Mouse (Mus musculus): Measurements from ENCODE around the gene Thbs3. TPM values are rescaled to one million over a fixed set of nuclear protein-coding genes. Genes with fewer than 3 reads are reported as not detected.

The Thbs3 gene
- polyA plus RNA-seq, 1 experiment from 2014 or later: 38.8 TPM

DNA sequence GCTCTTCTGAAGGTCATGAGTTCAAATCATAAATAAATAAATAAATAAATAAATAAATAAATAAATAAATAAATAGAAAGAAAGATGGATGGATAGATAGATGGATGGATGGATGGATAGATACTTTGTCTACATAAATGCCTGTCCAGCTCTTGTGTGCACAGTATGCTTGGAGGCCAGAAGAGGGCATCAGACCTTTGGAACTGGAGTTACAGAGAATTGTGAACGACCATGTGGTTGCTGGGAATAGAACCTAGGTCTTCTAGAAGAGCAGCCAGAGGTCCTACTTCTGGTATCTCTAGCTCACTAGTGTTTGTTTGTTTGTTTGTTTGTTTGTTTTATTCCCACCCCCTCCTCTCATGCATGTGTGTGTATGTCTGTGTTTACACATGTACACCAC lies 21.6 kb upstream of the Thbs3 start:
- no peak for ATAC-seq (ENCODE audit: insufficient read depth, low FRiP score)
- no peak overlapping the region for H3K4me2 ChIP-seq (ENCODE audit: low read depth, low read length)
- H3K4me1 ChIP-seq (ENCODE audit: control insufficient read depth, insufficient read depth, low read length): peaks cover 8% of the 10 kb centered on the region
- no peaks in the 10 kb centered on the region for H3K9me3 ChIP-seq (replicated peaks; ENCODE audit: control insufficient read depth, low read length)
- H3K36me3 ChIP-seq (ENCODE audit: control insufficient read depth, insufficient read depth, low read length): no peaks in the 10 kb centered on the region
- no peak overlapping the region for H3K4me3 ChIP-seq (replicated peaks; ENCODE audit: low read length)
- H3K27ac ChIP-seq (ENCODE audit: low read length): no peak overlapping the region
- WGBS: 61% methylated on average over 1 of the region's 1 CpGs
- no peaks in the 10 kb centered on the region for H3K27me3 ChIP-seq (ENCODE audit: control insufficient read depth, insufficient read depth, low read length)
- no peak overlapping the region for H3K9ac ChIP-seq (ENCODE audit: low read length)

DNA sequence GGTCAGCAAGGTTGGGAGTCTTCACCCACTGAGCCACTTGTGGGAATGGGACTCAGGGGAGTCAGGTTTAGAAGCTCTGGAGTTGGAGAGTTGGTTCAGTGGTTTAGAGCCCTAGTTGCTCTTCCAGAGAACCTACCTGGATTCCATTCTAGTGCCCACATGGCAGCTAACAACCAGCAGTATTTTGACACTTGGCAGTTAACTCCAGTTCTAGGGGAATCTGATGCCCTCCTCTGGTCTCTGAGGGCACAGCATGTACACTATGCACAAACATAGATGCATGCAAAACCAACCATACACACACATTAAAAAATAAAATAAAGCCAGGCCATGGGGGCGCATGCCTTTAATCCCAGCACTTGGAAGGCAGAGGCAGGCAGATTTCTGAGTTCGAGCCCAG lies 21.1 kb upstream of the Thbs3 start:
- no peak for ATAC-seq (ENCODE audit: insufficient read depth, low FRiP score)
- Histone ChIP-seq H3K9ac (ENCODE audit: low read length) (no peak overlapping the region), H3K4me2 (ENCODE audit: low read depth, low read length) (no peak overlapping the region), H3K27me3 (ENCODE audit: control insufficient read depth, insufficient read depth, low read length) (no peaks in the 10 kb centered on the region), H3K9me3 (replicated peaks; ENCODE audit: control insufficient read depth, low read length) (no peaks in the 10 kb centered on the region), H3K36me3 (ENCODE audit: control insufficient read depth, insufficient read depth, low read length) (no peaks in the 10 kb centered on the region), H3K4me1 (ENCODE audit: control insufficient read depth, insufficient read depth, low read length) (peaks cover 8% of the 10 kb centered on the region), H3K27ac (ENCODE audit: low read length) (no peak overlapping the region), H3K4me3 (replicated peaks; ENCODE audit: low read length) (no peak overlapping the region)
- 95% methylated on average over 2 of the region's 2 CpGs for WGBS

DNA sequence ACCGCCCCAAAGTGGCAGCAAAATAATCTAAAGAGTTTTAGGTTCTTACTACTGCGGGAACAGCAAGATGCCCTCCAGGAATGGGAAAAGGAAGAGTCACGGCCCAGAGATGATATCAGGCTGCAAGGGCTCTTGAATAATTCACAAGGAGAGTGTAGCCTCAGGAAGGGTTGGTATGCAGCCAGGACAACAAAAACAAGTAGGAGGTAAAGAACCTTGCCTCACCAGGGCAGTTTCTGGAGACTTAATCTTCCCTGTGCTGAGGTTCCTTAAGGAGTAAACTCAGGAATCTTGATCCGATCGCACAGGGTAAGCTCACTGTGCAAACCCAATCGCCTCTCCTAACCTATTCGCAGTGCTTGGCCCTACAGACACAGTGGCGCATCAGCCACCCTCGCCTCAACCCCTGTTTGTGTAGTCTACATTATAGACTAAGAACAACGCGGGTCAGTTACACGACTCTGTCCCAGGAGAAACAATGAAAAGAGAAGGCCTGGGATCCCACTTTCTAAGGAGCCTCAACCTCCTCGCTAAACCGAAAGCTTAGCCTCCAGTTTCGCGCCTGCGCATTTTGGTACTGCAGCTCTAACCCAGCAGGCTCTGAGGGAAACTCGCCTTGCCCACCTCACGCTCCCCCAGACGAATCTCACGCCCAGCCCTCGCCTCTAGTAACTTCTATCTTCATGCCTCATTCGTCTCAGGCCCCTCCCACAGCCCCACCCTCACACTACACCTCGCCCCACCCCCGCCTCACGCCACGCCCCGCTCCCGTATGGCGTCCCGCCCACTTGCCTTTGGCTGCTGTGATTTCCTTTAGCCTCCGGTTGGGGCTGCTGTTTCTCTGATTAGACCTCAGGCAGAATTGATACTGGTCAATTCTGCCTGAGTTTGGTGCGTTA lies 18.8 kb upstream of the Thbs3 start:
- Histone ChIP-seq H3K27me3 (ENCODE audit: control insufficient read depth, insufficient read depth, low read length) (no peaks in the 10 kb centered on the region), H3K9me3 (replicated peaks; ENCODE audit: control insufficient read depth, low read length) (no peaks in the 10 kb centered on the region), H3K36me3 (ENCODE audit: control insufficient read depth, insufficient read depth, low read length) (no peaks in the 10 kb centered on the region), H3K4me1 (ENCODE audit: control insufficient read depth, insufficient read depth, low read length) (peaks cover 8% of the 10 kb centered on the region), H3K9ac (ENCODE audit: low read length) (peak overlapping the region; percentile 78), H3K27ac (ENCODE audit: low read length) (peak overlapping the region; percentile 77), H3K4me3 (replicated peaks; ENCODE audit: low read length) (peak overlapping the region; percentile 49), H3K4me2 (ENCODE audit: low read depth, low read length) (peak overlapping the region; percentile 66)
- peak; percentile 99 for ATAC-seq (ENCODE audit: insufficient read depth, low FRiP score)
- 7% methylated on average over 33 of the region's 33 CpGs for WGBS

DNA sequence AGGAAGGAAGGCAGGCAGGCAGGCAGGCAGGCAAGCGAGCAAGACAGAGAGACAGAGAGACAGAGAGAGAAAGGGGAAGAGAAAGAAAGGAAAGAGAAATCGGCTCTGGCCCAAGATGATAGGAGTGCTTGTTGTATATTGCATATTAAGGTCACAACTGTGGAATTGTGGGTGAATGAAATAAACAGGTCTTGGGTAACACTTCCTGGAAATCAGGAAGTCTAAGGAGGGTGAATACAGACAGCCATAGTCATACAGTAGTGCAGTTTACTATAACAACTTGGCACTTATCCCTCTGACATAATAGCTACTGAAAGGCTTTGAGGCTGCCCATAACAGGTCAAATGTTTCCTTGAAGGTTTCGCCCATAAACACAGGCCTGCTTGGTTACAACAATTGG lies 15.1 kb upstream of the Thbs3 start:
- H3K36me3 ChIP-seq (ENCODE audit: control insufficient read depth, insufficient read depth, low read length): no peaks in the 10 kb centered on the region
- ATAC-seq (ENCODE audit: insufficient read depth, low FRiP score): no peak
- H3K9ac ChIP-seq (ENCODE audit: low read length): no peak overlapping the region
- H3K9me3 ChIP-seq (replicated peaks; ENCODE audit: control insufficient read depth, low read length): no peaks in the 10 kb centered on the region
- no peak overlapping the region for H3K4me2 ChIP-seq (ENCODE audit: low read depth, low read length)
- 76% methylated on average over 3 of the region's 3 CpGs for WGBS
- H3K27me3 ChIP-seq (ENCODE audit: control insufficient read depth, insufficient read depth, low read length): no peaks in the 10 kb centered on the region
- H3K4me1 ChIP-seq (ENCODE audit: control insufficient read depth, insufficient read depth, low read length): peaks cover 12% of the 10 kb centered on the region
- H3K27ac ChIP-seq (ENCODE audit: low read length): no peak overlapping the region
- H3K4me3 ChIP-seq (replicated peaks; ENCODE audit: low read length): no peak overlapping the region

DNA sequence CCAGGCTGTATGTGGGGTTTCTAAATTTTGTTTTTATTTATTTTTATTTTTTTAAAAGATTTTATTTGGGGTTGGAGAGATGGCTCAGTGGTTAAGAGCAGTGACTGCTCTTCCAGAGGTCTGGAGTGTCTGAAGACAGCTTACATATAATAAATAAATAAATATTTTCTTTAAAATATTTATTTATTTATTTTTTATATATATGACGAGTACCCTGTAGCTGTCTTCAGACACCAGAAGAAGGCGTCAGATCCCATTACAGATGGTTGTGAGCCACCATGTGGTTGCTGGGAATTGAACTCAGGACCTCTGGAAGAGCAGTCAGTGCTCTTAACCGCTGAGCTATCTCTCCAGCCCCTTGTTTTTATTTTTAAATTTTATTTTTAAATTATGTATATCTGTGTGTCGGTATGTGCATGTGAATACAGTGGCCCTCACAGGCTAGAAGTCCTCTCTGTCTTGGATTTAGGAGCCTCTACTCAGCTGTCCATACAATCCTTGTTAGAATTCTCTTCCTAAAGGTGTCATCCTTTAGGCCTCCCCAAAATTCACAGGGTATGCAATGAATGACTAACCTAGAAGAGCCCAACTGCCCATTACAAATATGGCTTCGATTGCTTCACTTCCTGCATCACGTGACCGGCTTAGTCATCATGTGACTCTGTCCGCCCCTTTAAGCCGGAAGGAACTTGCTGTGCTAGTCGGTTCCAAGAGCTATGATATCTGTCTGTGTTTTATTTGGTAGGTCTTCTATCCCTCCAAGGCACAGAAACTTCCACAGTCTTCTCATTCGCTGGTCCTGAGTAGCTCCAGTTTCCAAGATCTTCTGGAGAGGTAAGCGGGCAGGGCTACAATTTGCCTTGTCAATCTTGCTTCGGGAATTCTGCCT lies 12.5 kb upstream of the Thbs3 start, which contains the start of gene Gba:
TSS of gene Gba (plus strand) at position 676 of the 889 bp plus-strand sequence.
- Histone ChIP-seq H3K27ac (ENCODE audit: low read length) (peak within 1 kb of the TSS; percentile 43; the same call in 1 of the 2 replicates), H3K27me3 (ENCODE audit: control insufficient read depth, insufficient read depth, low read length) (no peaks in the 10 kb centered on the region)
- peak; percentile 90 for ATAC-seq (ENCODE audit: insufficient read depth, low FRiP score)

DNA sequence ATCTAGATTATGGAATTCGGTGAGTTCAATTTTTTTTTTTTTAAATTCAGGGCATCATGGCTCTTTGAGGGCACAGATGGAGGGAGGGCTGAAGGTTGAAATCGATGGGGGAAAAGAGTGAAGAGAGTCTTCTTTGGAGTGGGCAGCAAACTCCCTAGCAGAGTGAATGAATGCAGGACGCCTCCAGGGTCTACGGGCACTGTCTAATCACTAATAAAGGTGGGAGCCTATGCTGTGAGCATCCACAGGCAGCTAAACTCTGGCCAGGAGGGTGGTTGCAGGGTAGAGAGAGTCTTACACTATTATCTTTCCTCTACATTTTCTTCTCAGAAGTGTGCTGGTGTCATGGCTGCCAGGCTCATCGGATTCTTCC lies 11.9 kb upstream of the Thbs3 start:
- 37% methylated on average over 5 of the region's 5 CpGs for WGBS
- Histone ChIP-seq H3K4me1 (ENCODE audit: control insufficient read depth, insufficient read depth, low read length) (peaks cover 4% of the 10 kb centered on the region; the same call in 1 of the 2 replicates), H3K27ac (ENCODE audit: low read length) (peak overlapping the region; percentile 43; the same call in 1 of the 2 replicates)

More for the DNA sequence above, 12.5 kb upstream of the Thbs3 start, which contains the start of gene Gba:
- peak within 1 kb of the TSS; percentile 65 for H3K4me3 ChIP-seq (replicated peaks; ENCODE audit: low read length)
- no peaks in the 10 kb centered on the region for H3K9me3 ChIP-seq (replicated peaks; ENCODE audit: control insufficient read depth, low read length)
- peaks cover 4% of the 10 kb centered on the region; the same call in 1 of the 2 replicates for H3K4me1 ChIP-seq (ENCODE audit: control insufficient read depth, insufficient read depth, low read length)
- peak within 1 kb of the TSS; percentile 71 for H3K4me2 ChIP-seq (ENCODE audit: low read depth, low read length)
- 0 out of 2 replicates have a peak, but pooled peaks cover 3% of the 10 kb centered on the region for H3K36me3 ChIP-seq (ENCODE audit: control insufficient read depth, insufficient read depth, low read length)
- WGBS: 23% methylated on average over 13 of the region's 13 CpGs
- H3K9ac ChIP-seq (ENCODE audit: low read length): peak within 1 kb of the TSS; percentile 71

DNA sequence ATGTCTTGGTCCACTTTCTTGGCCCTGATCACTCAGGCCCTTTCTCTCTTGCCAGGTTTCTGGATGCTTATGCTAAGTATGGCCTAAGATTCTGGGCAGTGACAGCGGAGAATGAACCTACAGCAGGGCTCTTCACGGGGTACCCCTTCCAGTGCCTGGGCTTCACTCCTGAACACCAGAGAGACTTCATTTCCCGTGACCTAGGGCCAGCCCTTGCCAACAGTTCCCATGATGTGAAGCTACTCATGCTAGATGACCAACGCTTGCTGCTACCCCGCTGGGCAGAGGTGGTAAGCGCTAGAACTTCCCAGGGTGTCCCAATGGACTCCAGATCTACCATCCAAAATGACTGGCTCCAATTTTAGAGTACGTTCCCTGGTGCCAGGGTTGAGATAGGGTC lies 8.9 kb upstream of the Thbs3 start:
- Histone ChIP-seq H3K9me3 (replicated peaks; ENCODE audit: control insufficient read depth, low read length) (no peaks in the 10 kb centered on the region), H3K27ac (ENCODE audit: low read length) (no peak overlapping the region), H3K9ac (ENCODE audit: low read length) (no peak overlapping the region), H3K27me3 (ENCODE audit: control insufficient read depth, insufficient read depth, low read length) (no peaks in the 10 kb centered on the region), H3K4me1 (ENCODE audit: control insufficient read depth, insufficient read depth, low read length) (peaks cover 4% of the 10 kb centered on the region; the same call in 1 of the 2 replicates), H3K4me3 (replicated peaks; ENCODE audit: low read length) (no peak overlapping the region), H3K36me3 (ENCODE audit: control insufficient read depth, insufficient read depth, low read length) (peaks cover 10% of the 10 kb centered on the region), H3K4me2 (ENCODE audit: low read depth, low read length) (no peak overlapping the region)
- ATAC-seq (ENCODE audit: insufficient read depth, low FRiP score): no peak
- 91% methylated on average over 7 of the region's 7 CpGs for WGBS

More for the DNA sequence above, 11.9 kb upstream of the Thbs3 start:
- no peaks in the 10 kb centered on the region for H3K27me3 ChIP-seq (ENCODE audit: control insufficient read depth, insufficient read depth, low read length)
- peaks cover 9% of the 10 kb centered on the region for H3K36me3 ChIP-seq (ENCODE audit: control insufficient read depth, insufficient read depth, low read length)
- no peaks in the 10 kb centered on the region for H3K9me3 ChIP-seq (replicated peaks; ENCODE audit: control insufficient read depth, low read length)
- H3K4me3 ChIP-seq (replicated peaks; ENCODE audit: low read length): peak overlapping the region; percentile 65
- ATAC-seq (ENCODE audit: insufficient read depth, low FRiP score): no peak
- peak overlapping the region; percentile 71 for H3K4me2 ChIP-seq (ENCODE audit: low read depth, low read length)
- peak overlapping the region; percentile 71 for H3K9ac ChIP-seq (ENCODE audit: low read length)

DNA sequence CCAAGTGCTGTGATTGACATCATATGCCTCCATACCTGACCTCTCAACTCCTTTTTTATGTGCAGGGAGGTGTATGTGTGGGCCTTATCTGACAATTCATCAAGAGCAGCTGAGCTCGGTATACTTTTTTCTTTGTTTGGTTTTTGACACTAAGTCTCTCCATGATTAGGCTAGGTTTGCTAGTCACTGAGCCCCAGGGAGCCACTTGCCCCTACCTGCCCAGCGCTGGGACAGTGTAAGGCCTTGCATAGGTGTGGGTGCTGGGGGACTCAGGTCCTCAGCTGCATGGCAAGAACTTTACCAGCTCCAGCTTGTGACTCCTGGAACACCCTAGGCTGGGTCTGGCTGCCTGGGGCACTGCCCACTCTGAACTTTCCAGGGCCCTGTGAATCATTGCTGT lies 8.3 kb upstream of the Thbs3 start:
- 79% methylated on average over 2 of the region's 2 CpGs for WGBS
- Histone ChIP-seq H3K36me3 (ENCODE audit: control insufficient read depth, insufficient read depth, low read length) (peaks cover 10% of the 10 kb centered on the region), H3K4me1 (ENCODE audit: control insufficient read depth, insufficient read depth, low read length) (peaks cover 4% of the 10 kb centered on the region; the same call in 1 of the 2 replicates)

More for the DNA sequence above, 8.3 kb upstream of the Thbs3 start:
- no peaks in the 10 kb centered on the region for H3K27me3 ChIP-seq (ENCODE audit: control insufficient read depth, insufficient read depth, low read length)
- no peak for ATAC-seq (ENCODE audit: insufficient read depth, low FRiP score)
- no peaks in the 10 kb centered on the region for H3K9me3 ChIP-seq (replicated peaks; ENCODE audit: control insufficient read depth, low read length)
- no peak overlapping the region for H3K4me3 ChIP-seq (replicated peaks; ENCODE audit: low read length)
- no peak overlapping the region for H3K4me2 ChIP-seq (ENCODE audit: low read depth, low read length)
- no peak overlapping the region for H3K9ac ChIP-seq (ENCODE audit: low read length)
- 0 out of 2 replicates have a peak overlapping the region, but pooled peaks have one; percentile 74 for H3K27ac ChIP-seq (ENCODE audit: low read length)
